Mouse (Mus musculus) liver, embryonic 14.5 days (tissue): ENCODE results near the gene Cep128. TPM values are rescaled to one million over a fixed set of nuclear protein-coding genes. Genes with fewer than 3 reads are reported as not detected.

Experiments used
- ATAC-seq: fragments of 200-750 bp; cut with Nextera tagmentation; 2 replicates; pipeline ENCODE4 v1.8.0; 2017; ENCODE audit warnings: moderate number of reproducible peaks, mild to moderate bottlenecking, moderate library complexity; ENCODE audit not compliant: insufficient read depth
- DNase-seq, 3 experiments: peaks; one replicate each; pipeline ENCODE4 v3.0.0-alpha.2; 2012 to 2013; ENCODE audit warnings: low read depth in 3 of 3, low spot score in 3 of 3
- H3K27ac ChIP-seq: fragments of 300-500 bp; sonication (generic); 2 replicates; pipeline ENCODE4 v1.5.1; 2014; ENCODE audit warnings: moderate library complexity, mild to moderate bottlenecking, control low read depth, inconsistent platforms
- H3K27me3 ChIP-seq: fragments of 300-500 bp; sonication (generic); 2 replicates; pipeline ENCODE4 v1.6.1; 2014; ENCODE audit warnings: mild to moderate bottlenecking, low read length, moderate library complexity; ENCODE audit not compliant: control insufficient read depth, insufficient read depth
- H3K36me3 ChIP-seq: fragments of 300-500 bp; sonication (generic); replicated peaks from 2 replicates; pipeline ENCODE4 v1.6.1; 2014; ENCODE audit warnings: low read depth; ENCODE audit not compliant: control insufficient read depth, insufficient read depth
- H3K4me1 ChIP-seq, 2 experiments: fragments of 200-500 bp in 1 of 2; fragments of 300-500 bp in 1 of 2; sonication (generic) in 1 of 2; replicated peaks; 2 replicates each; pipeline ENCODE4 v1.6.1; 2012 to 2014; ENCODE audit warnings: antibody characterized with exemption in 1 of 2, inconsistent platforms in 1 of 2, low read length in 1 of 2; ENCODE audit not compliant: control insufficient read depth in 2 of 2, insufficient read depth in 2 of 2
- H3K4me2 ChIP-seq: fragments of 300-500 bp; sonication (generic); 2 replicates; pipeline ENCODE4 v1.6.1; 2014; ENCODE audit warnings: low read depth, mild to moderate bottlenecking, control low read depth, moderate library complexity
- H3K4me3 ChIP-seq, 2 experiments: fragments of 200-500 bp in 1 of 2; fragments of 300-500 bp in 1 of 2; sonication (generic) in 1 of 2; 2 replicates each; pipeline ENCODE4 v1.5.1; 2012 to 2014; ENCODE audit warnings: low read depth in 2 of 2, low read length in 2 of 2, mild to moderate bottlenecking in 2 of 2, control low read depth in 1 of 2, inconsistent platforms in 1 of 2, moderate library complexity in 1 of 2; ENCODE audit not compliant: insufficient read depth in 1 of 2
- H3K9ac ChIP-seq: fragments of 300-500 bp; sonication (generic); replicated peaks from 2 replicates; pipeline ENCODE4 v1.6.1; 2014; ENCODE audit warnings: mild to moderate bottlenecking, control low read depth, moderate library complexity
- H3K9me3 ChIP-seq: fragments of 300-500 bp; sonication (generic); 2 replicates; pipeline ENCODE4 v1.6.1; 2016; ENCODE audit warnings: low read length, mixed read lengths; ENCODE audit not compliant: control insufficient read depth
- CTCF ChIP-seq: IDR thresholded peaks from 2 replicates; pipeline ENCODE4 v1.5.1; 2016; ENCODE audit warnings: antibody characterized with exemption, low read depth, control low read depth
- EP300 ChIP-seq: IDR thresholded peaks from 2 replicates; pipeline ENCODE4 v1.6.1; 2016; ENCODE audit warnings: antibody characterized with exemption, low read depth
- WGBS: fragments of 180-500 bp; shearing (Covaris S2); extraction: QIAGEN DNeasy Blood & Tissue Kit; methylation state at CpG from one replicate; pipeline ENCODE4 v1.1.7; 2014; ENCODE audit not compliant: insufficient replicate concordance; 5-methylcytosine and 5-hydroxymethylcytosine counted together
- polyA plus RNA-seq, 2 experiments: library from polyadenylated mRNA; depleted of rRNA in 1 of 2; stranded (reverse) in 1 of 2; unstranded in 1 of 2; fragments of >200 nt; fragmentation: Nextera tagmentation in 1 of 2; extraction: Ambion mirVana in 1 of 2; gene quantifications; 2 replicates each; pipeline versions ENCODE4 v1.2.1 to v1.2.3; 2012 to 2014

Cep128 gene
- polyA plus RNA-seq, 2 experiments = 9.3 to 9.4 TPM

DNA sequence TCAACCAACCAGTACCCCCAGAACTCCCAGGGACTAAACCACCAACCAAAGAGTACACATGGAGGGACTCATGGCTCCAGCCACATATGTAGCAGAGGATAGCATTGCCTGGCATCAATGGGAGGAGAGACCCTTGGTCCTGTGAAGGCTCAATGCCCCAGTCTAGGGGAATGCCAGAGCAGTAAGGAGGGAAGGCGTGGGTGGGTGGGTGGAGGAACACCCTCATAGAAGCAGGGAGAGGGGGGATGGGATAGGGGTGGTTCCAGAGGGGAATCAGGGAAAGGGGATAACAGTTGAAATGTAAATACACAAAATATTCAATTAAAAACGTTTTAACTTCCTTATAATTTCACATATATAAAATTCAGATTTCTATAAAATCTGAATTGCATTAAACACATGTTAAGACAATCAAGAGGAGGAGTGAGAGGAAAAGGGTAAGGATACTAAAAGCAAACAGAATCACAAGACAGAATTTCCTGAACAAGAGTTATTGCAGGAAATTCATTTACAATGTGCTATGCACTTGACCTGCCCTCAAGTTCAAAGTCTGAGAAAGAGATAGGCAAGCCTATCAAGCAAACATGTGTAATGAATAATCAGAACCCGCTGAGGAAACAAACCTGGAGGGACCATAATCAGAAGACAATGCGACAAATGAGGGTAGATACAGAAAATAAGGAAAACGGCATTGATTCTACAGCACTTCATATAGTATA, 207.2 kb downstream of the Cep128 start:
- H3K4me2 ChIP-seq = no peak overlapping the region
- H3K9me3 ChIP-seq = no peaks in the 10 kb centered on the region
- H3K4me3 ChIP-seq = no peak overlapping the region
- ATAC-seq = no peak
- TF ChIP-seq CTCF = no peak
- no peak for TF ChIP-seq EP300
- no peak for DNase-seq
- H3K36me3 ChIP-seq = no peaks in the 10 kb centered on the region
- WGBS = 55% methylated on average over 5 of the region's 5 CpGs
- H3K9ac ChIP-seq = no peak overlapping the region
- H3K27me3 ChIP-seq = no peaks in the 10 kb centered on the region
- H3K4me1 ChIP-seq = no peaks in the 10 kb centered on the region
- no peak overlapping the region for H3K27ac ChIP-seq

DNA sequence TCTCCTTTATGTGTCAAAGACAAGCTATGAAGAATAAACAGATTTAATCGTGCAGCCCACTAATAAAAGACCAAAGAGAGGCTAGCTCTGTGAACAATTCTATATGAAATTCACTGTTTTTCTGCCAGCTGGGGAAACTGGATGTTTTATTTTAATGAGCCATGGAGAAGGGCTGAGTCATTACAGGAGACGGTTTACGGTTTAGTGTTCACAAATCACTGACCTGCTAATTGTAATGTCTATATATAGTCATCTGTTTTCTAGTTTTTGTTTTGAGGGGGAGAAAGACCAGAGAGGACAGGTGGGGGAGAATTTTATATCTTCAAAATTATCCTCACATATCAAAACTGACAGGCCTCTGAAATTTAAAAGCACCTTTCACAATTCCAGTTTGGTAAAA, 212.6 kb downstream of the Cep128 start:
- DNase-seq (no peak), ATAC-seq (no peak)
- Histone ChIP-seq H3K4me3 (no peak overlapping the region), H3K27ac (no peak overlapping the region), H3K9me3 (no peaks in the 10 kb centered on the region), H3K9ac (no peak overlapping the region), H3K27me3 (no peaks in the 10 kb centered on the region), H3K4me1 (no peaks in the 10 kb centered on the region), H3K36me3 (no peaks in the 10 kb centered on the region), H3K4me2 (no peak overlapping the region)
- TF ChIP-seq EP300 (no peak), CTCF (no peak)
- WGBS = 83% methylated on average over 3 of the region's 3 CpGs

DNA sequence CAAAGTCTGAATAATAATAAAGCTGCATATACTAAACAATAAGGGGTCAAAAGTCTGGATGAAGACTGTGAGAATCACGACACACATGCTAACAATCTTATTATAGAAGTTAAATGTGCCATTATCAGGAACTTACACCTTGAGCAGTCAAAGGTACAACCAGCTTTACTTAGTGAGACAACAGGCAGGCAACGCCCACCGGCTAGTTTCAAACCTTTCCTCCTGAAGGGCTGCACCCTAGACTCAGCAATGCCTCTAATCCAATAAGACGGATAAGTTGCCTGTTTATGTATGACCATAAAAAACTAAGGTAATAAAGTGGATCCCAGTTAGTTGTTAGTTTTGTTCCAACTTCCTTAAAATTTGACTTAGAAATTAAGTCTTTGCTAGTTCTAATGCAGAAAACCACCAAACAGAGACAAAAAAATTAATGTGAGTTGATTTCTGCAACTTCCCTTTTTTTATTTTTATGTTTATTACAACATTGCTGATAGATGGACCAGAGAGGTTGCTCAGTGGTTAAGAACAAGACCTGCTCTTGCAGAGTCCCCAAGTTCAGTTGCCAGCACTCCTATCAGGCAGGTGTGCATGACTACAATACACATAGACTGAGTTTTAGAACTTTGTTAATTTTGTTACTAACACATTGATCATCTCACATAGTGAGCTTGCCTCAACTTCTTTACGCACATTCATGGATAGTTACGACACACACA, 223.0 kb downstream of the Cep128 start:
- H3K9me3 ChIP-seq = no peaks in the 10 kb centered on the region
- no peaks in the 10 kb centered on the region for H3K36me3 ChIP-seq
- no peak for DNase-seq
- H3K27me3 ChIP-seq = no peaks in the 10 kb centered on the region
- no peak for ATAC-seq
- no peak overlapping the region for H3K9ac ChIP-seq
- 76% methylated on average over 6 of the region's 6 CpGs for WGBS
- no peaks in the 10 kb centered on the region for H3K4me1 ChIP-seq
- no peak overlapping the region for H3K4me3 ChIP-seq
- H3K27ac ChIP-seq = no peak overlapping the region
- TF ChIP-seq EP300 (no peak), CTCF (no peak)
- H3K4me2 ChIP-seq = no peak overlapping the region

DNA sequence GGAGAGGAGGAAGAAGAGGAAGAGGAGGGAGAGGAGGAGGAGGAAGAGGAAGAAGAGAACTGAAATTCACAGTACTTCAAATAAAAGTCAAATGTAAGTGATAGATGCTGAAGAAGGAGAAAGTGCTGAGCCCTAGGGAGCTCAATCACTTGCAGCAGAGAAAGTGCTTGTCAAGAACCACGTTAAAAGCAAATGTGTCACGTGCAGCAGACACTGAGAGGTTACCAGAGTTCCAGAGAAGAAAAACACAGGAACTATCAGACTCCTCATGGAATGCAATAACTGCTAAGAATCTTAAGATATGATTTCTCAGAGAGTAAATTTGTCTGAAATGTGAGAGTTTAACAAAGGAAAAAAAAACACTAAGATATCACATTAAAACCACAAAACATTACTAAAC, 225.7 kb downstream of the Cep128 start:
- 73% methylated on average over 2 of the region's 2 CpGs for WGBS
- DNase-seq = no peak
- Histone ChIP-seq H3K9ac (no peak overlapping the region), H3K4me3 (no peak overlapping the region), H3K36me3 (no peaks in the 10 kb centered on the region), H3K4me2 (no peak overlapping the region), H3K27ac (no peak overlapping the region), H3K9me3 (no peaks in the 10 kb centered on the region), H3K27me3 (no peaks in the 10 kb centered on the region), H3K4me1 (no peaks in the 10 kb centered on the region)
- ATAC-seq = no peak
- TF ChIP-seq CTCF = no peak
- no peak for TF ChIP-seq EP300

DNA sequence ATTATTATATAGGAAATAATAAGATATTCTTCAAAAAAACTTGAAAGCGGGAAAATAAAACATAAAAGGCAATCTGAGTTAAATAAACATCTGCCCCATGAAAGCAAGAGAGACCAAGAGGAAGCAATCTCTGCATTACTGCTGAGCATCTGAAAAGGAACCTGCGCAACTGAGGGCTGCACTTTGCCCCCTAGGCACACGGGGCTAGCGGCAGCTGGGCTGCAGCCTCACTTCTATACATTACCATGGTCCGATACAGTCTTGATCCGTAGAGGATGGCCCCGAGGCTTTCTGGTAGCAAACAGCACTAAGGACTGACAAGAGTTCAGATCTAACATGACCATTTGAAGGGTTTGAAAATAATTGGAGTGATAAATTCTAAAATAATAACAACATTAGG, 230.2 kb downstream of the Cep128 start:
- Histone ChIP-seq H3K4me3 (no peak overlapping the region), H3K27ac (no peak overlapping the region), H3K27me3 (no peaks in the 10 kb centered on the region), H3K9me3 (no peaks in the 10 kb centered on the region), H3K4me2 (no peak overlapping the region), H3K9ac (no peak overlapping the region), H3K36me3 (no peaks in the 10 kb centered on the region), H3K4me1 (no peaks in the 10 kb centered on the region)
- ATAC-seq (no peak), DNase-seq (no peak)
- TF ChIP-seq CTCF (no peak), EP300 (no peak)
- 72% methylated on average over 7 of the region's 7 CpGs for WGBS
